Mouse (Mus musculus) cerebellum, postnatal 36 days (tissue): Measurements from ENCODE around the gene Ciart.
"Not testable (repeated sequence)": the region's sequence is repeated elsewhere in the genome, so short reads cannot be mapped to it uniquely, and the experiment has no call there.

Experiments used
- DNase-seq, 2 experiments: peaks; one replicate each; pipeline ENCODE4 v3.0.0; 2021 to 2022; ENCODE audit warnings: mixed read lengths in 2 of 2

Ciart gene

DNA sequence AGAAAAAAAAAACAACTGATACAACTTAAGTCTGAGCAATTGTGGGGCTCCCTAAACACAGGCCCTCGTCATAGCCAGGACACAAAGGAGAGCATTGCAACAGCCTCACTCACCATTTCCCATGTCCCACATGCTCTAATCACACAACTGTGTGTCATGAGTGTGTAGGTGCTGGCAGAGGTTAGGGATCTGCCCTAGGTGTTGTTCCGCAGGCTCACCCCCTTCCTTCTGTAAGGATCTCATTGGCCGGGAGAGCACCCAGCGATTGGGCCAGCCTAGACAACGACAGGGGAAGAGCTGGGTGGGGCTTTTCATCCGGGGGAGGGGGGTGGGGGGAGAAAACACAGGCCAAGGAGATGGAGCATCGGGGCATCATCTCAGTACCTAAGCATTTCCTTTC, 18.5 kb downstream of the Ciart start:
- no peak for DNase-seq

DNA sequence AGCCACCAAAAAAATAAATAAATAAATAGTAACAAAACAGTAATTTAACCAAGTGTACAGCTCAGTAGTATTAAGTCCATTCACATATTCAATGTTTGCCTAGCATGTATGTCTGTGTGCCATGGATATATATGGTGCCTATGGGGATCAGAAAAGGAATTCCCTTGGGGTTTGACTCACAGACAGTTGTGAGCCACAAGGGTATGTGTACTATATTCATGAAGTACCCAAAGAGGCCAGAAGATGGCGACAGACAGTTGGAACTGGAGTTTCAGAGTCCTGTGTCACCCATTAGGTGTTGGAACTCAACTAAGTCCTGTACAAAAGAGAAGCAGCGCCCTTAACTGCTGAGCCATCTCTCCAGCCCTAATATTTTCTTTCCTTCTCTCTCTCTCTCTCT, 20.3 kb downstream of the Ciart start:
- DNase-seq = peak in 1 of 2 experiments; percentile 72

DNA sequence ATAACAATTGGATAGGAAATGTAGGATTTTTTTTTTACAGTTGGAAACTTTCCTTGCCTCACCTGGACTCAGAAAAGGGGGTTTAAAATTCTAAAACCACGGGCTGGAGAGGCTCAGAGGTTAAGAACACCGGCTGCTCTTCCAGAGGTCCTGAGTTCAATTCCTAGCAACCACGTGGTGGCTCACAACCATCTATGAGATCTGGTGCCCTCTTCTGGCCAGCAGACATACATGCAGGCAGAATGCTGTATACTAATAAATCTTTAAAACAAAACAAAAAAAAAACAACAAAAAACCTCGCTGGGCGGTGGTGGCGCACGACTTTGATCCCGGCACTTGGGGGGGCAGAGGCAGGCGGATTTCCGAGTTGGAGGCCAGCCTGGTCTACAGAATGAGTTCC, 20.8 kb downstream of the Ciart start:
- DNase-seq = no peak

DNA sequence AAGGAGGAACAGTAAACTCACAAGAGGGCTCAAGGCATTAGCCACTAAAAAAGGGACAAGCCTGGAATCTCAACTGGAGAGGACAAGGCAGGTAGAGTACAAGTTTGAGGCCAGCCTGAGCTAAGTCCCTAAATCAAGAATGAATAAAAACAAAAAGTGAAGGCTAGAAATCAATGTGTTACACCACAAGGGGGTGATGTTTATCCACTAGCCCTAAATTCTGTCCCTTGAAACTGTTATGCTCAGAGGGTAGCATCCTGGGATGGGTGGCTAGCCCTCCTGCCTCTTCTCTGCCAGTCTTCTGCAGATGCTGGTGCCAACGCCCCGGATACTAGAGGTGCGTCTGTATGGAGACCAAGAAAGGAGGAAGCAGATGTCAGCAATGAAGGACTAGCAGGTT, 21.7 kb downstream of the Ciart start:
- no peak for DNase-seq

DNA sequence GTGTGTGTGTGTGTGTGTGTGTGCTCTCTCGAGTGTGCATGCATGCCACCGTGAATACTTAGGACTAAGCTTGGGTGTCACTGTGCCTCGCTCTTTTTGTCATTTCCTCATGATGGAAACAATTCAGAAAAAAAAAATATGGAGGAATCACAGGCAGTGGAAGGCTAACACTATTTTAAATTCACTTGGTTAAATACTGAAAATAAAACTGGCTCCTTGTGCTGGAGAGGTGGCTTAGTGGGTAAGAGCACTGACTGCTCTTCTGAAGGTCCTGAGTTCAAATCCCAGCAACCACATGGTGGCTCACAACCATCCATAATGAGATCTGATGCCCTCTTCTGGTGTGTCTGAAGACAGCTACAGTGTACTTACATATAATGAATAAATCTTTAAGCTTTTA, 23.8 kb downstream of the Ciart start:
- not testable (repeated sequence) for DNase-seq

DNA sequence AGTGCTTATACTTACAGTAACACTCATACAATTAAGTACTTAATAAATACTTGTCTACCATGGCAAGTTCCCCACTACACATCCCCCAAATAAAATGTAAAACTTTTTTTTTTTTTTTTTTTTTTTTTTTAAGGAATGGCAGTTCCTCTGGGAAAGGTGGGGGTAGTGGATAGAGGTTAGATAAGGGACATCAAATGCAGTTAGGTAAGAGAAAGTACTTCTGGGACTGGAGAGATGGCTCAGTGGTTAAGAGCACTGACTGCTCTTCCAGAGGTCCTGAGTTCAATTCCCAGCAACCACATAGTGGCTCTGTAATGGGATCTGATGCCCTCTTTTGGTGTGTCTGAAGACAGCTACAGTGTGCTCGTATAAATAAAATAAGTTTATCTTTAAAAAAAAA, 25.0 kb downstream of the Ciart start:
- DNase-seq = not testable (repeated sequence)

DNA sequence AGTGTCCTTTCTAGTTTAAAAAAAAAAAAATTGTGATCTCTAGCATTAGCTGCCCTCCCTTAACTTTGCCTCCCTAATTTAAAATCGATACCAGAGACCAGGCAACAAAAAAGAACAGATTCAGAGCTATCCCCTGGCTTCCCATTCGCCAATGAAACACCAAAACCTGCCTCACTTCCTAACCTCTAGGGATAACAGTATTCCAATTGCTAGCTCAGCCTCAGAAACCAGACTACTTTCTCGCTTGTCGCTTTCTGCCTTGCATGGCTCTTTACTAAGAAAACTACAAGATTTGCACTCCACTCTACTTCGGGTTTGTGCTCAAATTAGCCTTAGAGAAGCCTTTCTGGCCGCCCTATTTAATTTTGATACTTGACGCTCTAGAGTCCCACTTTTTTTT, 25.9 kb downstream of the Ciart start:
- no peak for DNase-seq

DNA sequence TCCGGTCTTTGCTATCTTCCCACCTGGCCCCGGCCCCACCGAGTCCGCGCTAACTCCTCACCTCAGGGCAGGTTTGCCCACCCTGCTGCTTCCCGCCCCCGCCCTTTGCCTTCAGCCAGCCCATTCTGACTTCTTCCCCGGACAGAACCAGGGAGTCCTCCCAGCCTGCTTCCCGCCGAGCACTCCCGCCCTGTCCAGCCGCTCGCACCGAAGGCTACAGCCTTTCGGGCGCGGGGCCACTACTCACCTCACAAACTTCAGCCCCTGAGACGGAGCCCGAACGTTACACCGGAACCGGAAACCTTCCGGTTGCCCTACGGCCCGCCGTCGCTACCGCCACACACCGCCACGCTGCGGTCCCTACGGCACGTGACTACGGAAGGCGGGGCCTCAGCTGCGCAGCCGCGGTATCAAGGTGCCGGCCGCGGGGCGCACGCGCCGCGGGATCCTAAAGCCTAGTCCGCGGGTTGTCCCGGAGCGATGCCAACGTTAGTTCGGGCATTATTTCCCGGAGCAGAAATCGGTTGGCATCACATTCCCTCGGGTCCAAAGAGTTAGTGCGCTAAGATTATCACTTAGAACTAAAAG, 26.5 kb downstream of the Ciart start, which contains the start of gene Prpf3:
Gene Prpf3, minus strand, starts transcription at position 384 of the 588 bp plus-strand sequence.
- DNase-seq = peak; percentile 93 to 94

DNA sequence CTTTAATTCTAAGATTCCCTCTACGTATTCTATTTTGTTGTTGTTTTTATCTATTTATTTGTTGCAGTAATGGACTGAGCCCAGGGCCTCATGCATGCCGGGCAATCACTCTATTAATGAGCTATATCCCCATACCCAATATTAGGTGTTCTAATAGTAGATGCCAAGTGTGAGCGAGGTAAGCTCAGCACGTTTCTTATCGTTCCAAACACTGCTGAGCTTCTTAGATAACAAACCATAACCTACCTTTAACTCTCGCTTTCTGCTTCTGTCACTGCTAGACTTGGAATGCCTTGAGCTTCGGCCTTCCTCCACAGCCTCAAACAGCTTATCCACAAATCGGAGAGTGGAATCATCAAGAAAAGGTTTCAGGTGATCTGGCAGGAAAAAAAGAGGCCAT, 30.7 kb downstream of the Ciart start:
- no peak for DNase-seq

DNA sequence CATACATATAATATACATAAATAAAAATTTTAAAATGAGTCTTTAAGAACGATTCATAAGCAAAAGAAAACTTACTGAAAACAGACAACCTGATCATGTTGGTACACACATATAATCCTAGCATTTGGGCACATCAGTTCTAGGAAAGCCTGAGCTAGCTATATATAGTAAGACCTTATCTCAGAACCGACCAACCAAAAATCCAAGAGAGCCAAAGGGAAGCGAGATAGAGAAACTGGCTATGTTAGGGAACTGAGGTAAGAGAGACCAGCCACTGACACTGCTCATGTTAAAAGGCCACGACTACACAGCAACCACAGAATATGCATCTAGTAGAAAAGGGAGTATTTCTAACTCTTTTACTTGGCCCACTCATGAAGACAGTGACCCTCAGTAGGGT, 31.4 kb downstream of the Ciart start:
- no peak for DNase-seq

DNA sequence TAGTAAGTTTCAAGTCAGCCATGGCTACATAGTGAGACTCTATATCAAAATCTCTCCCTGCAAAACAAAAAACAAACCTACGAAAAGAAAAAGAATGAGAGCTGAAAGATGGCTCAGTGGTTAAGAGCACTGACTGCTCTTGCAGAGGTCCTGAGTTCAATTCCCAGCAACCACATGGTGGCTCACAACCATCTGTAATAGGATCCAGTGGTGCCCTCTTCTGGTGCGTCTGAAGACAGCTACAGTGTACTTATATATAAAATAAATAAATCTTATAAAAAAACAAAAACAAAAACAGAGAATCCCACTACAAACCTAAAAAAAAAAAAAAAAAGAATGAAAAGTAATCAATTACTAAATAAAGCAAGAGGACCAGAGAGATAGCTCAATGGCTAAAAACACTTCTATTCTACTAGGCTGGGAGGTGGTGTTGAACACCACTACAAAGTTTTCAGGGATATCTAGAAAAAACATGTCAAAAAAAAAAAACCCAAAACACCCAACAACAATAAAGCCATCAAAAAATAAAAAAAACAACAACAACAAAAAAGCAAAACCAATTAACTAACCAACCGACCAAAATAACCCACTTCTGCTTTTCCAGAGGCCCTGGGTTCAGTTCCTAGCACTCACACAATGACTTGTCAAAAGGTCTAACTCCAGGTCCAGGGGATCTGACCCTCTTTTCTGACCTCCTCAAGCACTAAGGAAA, 39.4 kb downstream of the Ciart start:
- no peak for DNase-seq

DNA sequence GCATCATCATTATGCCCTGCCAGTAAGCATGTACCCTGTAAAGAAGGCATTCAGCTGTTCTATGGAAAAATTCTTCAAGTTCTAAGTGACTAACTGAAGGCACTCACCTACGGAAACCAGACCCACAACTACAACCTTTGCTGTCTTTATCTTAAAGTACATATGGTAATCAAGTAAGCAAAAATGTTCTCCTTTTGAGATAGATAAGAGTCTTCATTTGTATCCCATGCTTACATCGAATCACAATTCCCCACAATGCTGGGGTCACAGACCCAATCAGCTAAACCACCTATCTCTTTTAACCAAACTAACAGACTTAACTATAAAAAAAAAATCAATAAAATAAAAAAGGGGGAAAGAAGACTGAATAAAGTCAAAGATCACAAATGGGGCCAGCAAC, 42.8 kb downstream of the Ciart start:
- no peak for DNase-seq

DNA sequence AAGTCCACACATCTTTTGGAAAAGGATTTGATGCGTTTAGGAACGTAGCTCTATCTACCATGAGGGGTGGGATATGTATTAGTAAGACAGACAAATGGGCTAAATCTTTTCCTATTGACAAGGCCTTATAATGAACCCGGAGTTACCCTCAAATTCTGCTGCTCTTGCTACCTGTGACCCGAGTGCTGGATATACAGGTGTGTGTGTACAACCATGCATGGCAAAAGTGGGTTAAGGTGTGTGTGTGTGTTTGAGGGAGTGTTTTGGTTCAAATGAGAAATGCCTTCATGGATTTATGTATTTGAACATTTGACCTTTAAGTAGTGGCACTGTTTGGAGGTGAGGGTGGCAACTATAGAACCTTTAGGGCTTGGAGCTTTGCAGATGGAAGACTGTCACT, 53.0 kb downstream of the Ciart start:
- DNase-seq = no peak
